35 mouse cellular contexts compared by ENCODE assay signal in the genomic region with DNA sequence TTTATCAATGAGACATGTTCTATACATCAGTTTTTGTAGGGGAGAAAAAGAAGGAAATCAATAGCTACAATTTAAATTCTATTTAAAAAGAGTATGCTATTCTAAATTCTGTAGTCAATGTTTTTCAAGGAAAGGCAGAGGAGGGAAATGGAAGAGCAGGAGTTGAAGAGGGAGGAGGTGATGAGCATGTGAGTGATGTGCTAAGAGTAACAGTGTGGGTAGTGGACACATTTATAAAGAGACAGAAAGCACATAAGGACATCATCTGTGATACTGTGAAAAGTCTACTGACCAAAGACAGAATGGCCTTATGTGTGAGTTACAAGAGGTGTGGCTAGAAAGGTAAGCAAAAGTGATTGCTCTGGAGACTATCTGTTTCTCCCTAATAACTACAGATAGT.
"Had no signal": no experiment of that assay in that cellular context is flagged by ENCODE, and none has a peak within 500 bp of the region (broad histone marks: within the 10 kb centered on the region; RNA-seq: fewer than 3 reads in every experiment).

No protein-coding gene starts in this region.

- DNase-seq: heart, postnatal 10 days; heart, postnatal 14 days; heart, postnatal 36 days; heart, postnatal 4 days; kidney, adult 11 months; kidney, adult 18-20 months; kidney, adult 2 months; kidney, adult 8-10 months; kidney, adult 9 months; kidney, postnatal 10 days; kidney, postnatal 14 days; kidney, postnatal 25 days; kidney, postnatal 36 days; kidney, postnatal 4 days; layer of hippocampus, adult 9-11 months; layer of hippocampus, postnatal 36 days had no signal

- H3K27me3 ChIP-seq: heart, embryonic 12.5 days; heart, embryonic 13.5 days; heart, embryonic 15.5 days; hindbrain, embryonic 12.5 days; hindbrain, embryonic 13.5 days; hindbrain, embryonic 15.5 days; intestine, embryonic 15.5 days; kidney, embryonic 15.5 days had no signal

- H3K27ac ChIP-seq: heart, embryonic 10.5 days; heart, embryonic 13.5 days; heart, embryonic 15.5 days; hindbrain, embryonic 10.5 days; hindbrain, embryonic 12.5 days; hindbrain, embryonic 13.5 days; hindbrain, embryonic 14.5 days; hindbrain, embryonic 15.5 days; hindbrain, postnatal 0 days; intestine, embryonic 15.5 days; kidney, embryonic 15.5 days; kidney, postnatal 0 days; layer of hippocampus, adult 2 months had no signal

- H3K9ac ChIP-seq: heart, embryonic 12.5 days; heart, embryonic 13.5 days; heart, embryonic 15.5 days; hindbrain, embryonic 12.5 days; hindbrain, embryonic 13.5 days; hindbrain, embryonic 14.5 days; hindbrain, embryonic 15.5 days; intestine, embryonic 15.5 days; kidney, embryonic 15.5 days had no signal

- H3K4me1 ChIP-seq: heart, embryonic 10.5 days; heart, embryonic 12.5 days; heart, embryonic 13.5 days; heart, embryonic 15.5 days; hindbrain, embryonic 10.5 days; hindbrain, embryonic 12.5 days; hindbrain, embryonic 13.5 days; hindbrain, embryonic 15.5 days; intestine, embryonic 15.5 days; kidney, embryonic 15.5 days had no signal

- ATAC-seq: hindbrain, embryonic 16.5 days; hindbrain, postnatal 0 days; inflammation-experienced regulatory T-cells, adult 6 months; intestine, embryonic 15.5 days; intestine, embryonic 16.5 days; intestine, postnatal 0 days had no signal

- H3K4me2 ChIP-seq: heart, embryonic 11.5 days; heart, embryonic 12.5 days; heart, embryonic 13.5 days; heart, embryonic 15.5 days; hindbrain, embryonic 12.5 days; hindbrain, embryonic 13.5 days; hindbrain, embryonic 14.5 days; hindbrain, embryonic 15.5 days; intestine, embryonic 15.5 days; kidney, embryonic 15.5 days had no signal

- H3K4me3 ChIP-seq: heart, embryonic 10.5 days; heart, embryonic 12.5 days; heart, embryonic 13.5 days; heart, embryonic 15.5 days; hindbrain, embryonic 10.5 days; hindbrain, embryonic 12.5 days; hindbrain, embryonic 13.5 days; hindbrain, embryonic 15.5 days; intestine, embryonic 15.5 days; kidney, embryonic 15.5 days; layer of hippocampus, adult 2 months had no signal

- H3K36me3 ChIP-seq: heart, embryonic 10.5 days; heart, embryonic 12.5 days; heart, embryonic 13.5 days; heart, embryonic 15.5 days; hindbrain, embryonic 10.5 days; hindbrain, embryonic 12.5 days; hindbrain, embryonic 13.5 days; hindbrain, embryonic 15.5 days; intestine, embryonic 15.5 days; kidney, embryonic 15.5 days had no signal

- H3K9me3 ChIP-seq: heart, embryonic 10.5 days; heart, embryonic 12.5 days; heart, embryonic 13.5 days; heart, embryonic 15.5 days; hindbrain, embryonic 10.5 days; hindbrain, embryonic 12.5 days; hindbrain, embryonic 13.5 days; hindbrain, embryonic 15.5 days; intestine, embryonic 15.5 days; kidney, embryonic 15.5 days had no signal
